Mouse (Mus musculus) liver, adult 2 months (tissue): ENCODE data around the gene Sin3a.

ENCODE experiments used
- CTCF ChIP-seq: fragments of 200-500 bp; IDR thresholded peaks from 2 replicates; pipeline ENCODE4 v1.5.1; 2011; ENCODE audit warnings: low read depth, low read length, control low read depth
- POLR2A ChIP-seq: fragments of 200-500 bp; IDR thresholded peaks from 2 replicates; pipeline ENCODE4 v1.6.1; 2011; ENCODE audit warnings: low read length, control low read depth; ENCODE audit not compliant: insufficient read depth; ENCODE audit errors: extremely low read depth

GRCm38 (mm10) chr9:57137777-57138176 is 65.9 kb downstream of the Sin3a start:
- TF ChIP-seq CTCF = no peak
- no peak for TF ChIP-seq POLR2A
